Mouse (Mus musculus): ENCODE results near the gene Sacs.

DNA sequence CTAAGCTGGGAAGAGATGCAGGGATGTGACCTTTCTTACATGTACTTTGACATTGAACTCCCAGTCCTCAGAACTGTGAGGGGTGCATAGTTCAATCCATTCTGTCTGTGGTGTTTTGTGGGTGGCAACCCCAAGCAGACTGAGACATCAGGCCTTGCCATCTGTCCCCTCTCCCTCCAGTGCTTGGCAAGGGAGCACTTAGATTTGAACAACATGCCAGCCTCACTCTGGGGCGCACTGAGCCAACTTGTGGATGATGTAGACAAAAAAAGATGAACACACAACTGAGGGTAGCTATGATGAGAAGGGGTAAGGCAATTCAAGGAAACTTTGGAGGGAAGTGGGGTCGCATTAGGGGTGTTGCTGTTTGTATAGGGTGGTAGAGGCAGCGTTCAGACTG lies 26.2 kb downstream of the Sacs start:
- no peak for TF ChIP-seq EP300 (IDR thresholded peaks at IDR 0.05)
- no peak for TF ChIP-seq CTCF (IDR thresholded peaks at IDR 0.05)
